Mouse (Mus musculus): ENCODE data around the gene Phactr4. TPM values are rescaled to one million over a fixed set of nuclear protein-coding genes. Genes with fewer than 3 reads are reported as not detected.

Phactr4 gene
- polyA plus RNA-seq, 1 experiment from 2014 or later, result 23.3 TPM

DNA sequence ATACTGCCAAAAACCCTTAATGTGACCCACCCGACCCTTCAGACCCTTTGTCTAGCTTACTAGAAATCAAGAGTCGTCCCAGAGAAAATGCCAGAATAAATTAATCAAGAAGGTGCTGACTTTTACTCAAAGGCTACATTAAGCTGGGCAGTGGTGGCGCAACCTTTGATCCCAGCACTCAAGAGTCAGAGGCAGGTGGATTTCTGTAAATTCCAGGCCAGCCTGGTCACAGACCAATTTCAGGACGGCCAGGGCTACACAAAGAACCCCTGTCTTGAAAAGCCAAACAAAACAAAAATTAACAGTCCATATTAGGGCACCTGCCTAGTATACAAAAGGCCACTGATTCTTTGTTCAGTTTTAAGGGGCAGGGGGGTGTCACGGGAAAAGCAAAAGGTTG lies 95.8 kb downstream of the Phactr4 start:
- TF ChIP-seq CTCF (IDR thresholded peaks at IDR 0.05; ENCODE audit: low read depth), result no peak
- no peak for ATAC-seq (ENCODE audit: insufficient read depth)
- WGBS, result 77% methylated on average over 5 of the region's 5 CpGs

DNA sequence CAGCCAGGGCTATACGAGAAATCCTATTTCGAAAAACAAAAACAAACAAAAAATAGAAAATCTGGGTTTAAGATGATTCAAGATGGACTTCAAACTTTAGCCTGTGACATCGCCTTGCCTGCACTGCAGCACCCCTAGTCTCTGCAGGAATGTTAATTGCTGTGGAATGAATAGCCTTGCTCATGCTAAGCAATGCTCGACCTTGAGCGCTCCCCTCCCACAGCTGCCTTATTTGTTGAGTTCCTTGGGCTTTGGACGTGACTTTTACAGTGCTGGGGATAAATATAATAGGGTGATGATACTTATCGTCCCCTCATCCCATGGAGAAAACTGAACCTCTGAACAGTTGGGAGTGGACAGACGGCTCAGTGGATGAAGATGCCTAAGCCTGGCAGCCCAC lies 106.6 kb downstream of the Phactr4 start:
- H3K9me3 ChIP-seq (ENCODE audit: low read depth, low read length), result no peaks in the 10 kb centered on the region
- H3K36me3 ChIP-seq (ENCODE audit: insufficient read depth), result peaks cover 81% of the 10 kb centered on the region
- H3K4me3 ChIP-seq (ENCODE audit: low read depth, low read length), result no peak overlapping the region
- no peak overlapping the region for H3K27ac ChIP-seq (ENCODE audit: low read depth)
- DNase-seq (no peak), ATAC-seq (ENCODE audit: insufficient read depth) (no peak)
- no peaks in the 10 kb centered on the region for H3K4me1 ChIP-seq (ENCODE audit: insufficient read depth)
- H3K9ac ChIP-seq, result no peak overlapping the region
- TF ChIP-seq CTCF (IDR thresholded peaks at IDR 0.05; ENCODE audit: low read depth), result no peak
- H3K27me3 ChIP-seq (ENCODE audit: insufficient read depth, low read length), result no peaks in the 10 kb centered on the region
- no peak overlapping the region for H3K4me2 ChIP-seq
- 87% methylated on average over 8 of the region's 8 CpGs for WGBS

More for the DNA sequence above, 95.8 kb downstream of the Phactr4 start:
- Histone ChIP-seq H3K27ac (ENCODE audit: low read depth) (no peak overlapping the region), H3K4me1 (ENCODE audit: insufficient read depth) (peaks cover 6% of the 10 kb centered on the region; the same call in 1 of the 2 replicates), H3K4me3 (ENCODE audit: low read depth, low read length) (no peak overlapping the region), H3K9ac (no peak overlapping the region), H3K9me3 (ENCODE audit: low read depth, low read length) (no peaks in the 10 kb centered on the region), H3K4me2 (no peak overlapping the region), H3K27me3 (ENCODE audit: insufficient read depth, low read length) (no peaks in the 10 kb centered on the region), H3K36me3 (ENCODE audit: insufficient read depth) (peaks cover 46% of the 10 kb centered on the region)
- no peak for DNase-seq

DNA sequence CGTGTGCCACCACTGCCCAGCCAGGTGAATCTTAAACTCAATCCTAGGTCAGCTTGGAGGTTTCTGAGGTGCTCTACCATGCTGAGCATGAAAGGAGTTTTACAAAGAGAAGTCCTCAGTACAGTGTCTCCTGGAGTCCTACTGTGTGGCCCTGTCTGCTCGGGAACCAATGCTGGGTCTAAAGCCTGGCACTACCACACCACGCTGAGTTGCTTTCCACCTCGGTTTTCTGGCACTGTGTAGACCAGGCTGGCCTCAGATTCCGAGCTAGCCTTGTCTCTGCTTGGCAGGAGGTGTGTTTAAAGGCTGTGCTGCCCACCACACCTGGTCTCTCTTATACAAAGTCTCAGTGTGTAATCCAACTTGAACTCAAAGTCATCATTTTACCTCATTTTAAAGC lies 109.7 kb downstream of the Phactr4 start:
- no peak for ATAC-seq (ENCODE audit: insufficient read depth)
- DNase-seq, result no peak
- no peaks in the 10 kb centered on the region for H3K9me3 ChIP-seq (ENCODE audit: low read depth, low read length)
- no peak for TF ChIP-seq CTCF (IDR thresholded peaks at IDR 0.05; ENCODE audit: low read depth)
- H3K27ac ChIP-seq (ENCODE audit: low read depth), result no peak overlapping the region
- H3K9ac ChIP-seq, result no peak overlapping the region
- H3K4me1 ChIP-seq (ENCODE audit: insufficient read depth), result no peaks in the 10 kb centered on the region
- 84% methylated on average over 5 of the region's 5 CpGs for WGBS
- peaks cover 68% of the 10 kb centered on the region for H3K36me3 ChIP-seq (ENCODE audit: insufficient read depth)
- no peak overlapping the region for H3K4me2 ChIP-seq
- H3K4me3 ChIP-seq (ENCODE audit: low read depth, low read length), result no peak overlapping the region
- H3K27me3 ChIP-seq (ENCODE audit: insufficient read depth, low read length), result no peaks in the 10 kb centered on the region

DNA sequence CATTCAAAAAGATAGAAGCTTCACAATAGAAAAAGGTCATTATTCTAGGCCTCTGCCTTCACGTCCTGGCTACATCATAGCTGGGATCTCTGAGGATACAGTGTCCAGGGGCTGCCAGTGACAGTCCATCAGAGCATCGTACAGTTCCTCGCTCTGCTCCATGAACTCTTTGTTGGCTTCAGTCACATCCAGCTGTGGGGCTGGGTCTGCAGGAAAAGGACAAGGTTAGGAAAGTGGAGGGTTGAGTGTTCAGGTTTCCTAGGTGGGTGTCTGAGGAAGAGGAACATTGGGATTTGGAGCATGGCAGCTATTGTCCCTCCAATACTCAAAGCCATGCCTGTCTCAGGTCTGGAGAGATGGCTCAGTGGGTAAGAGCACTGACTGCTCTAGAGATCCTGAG lies 110.5 kb downstream of the Phactr4 start:
- Histone ChIP-seq H3K4me1 (ENCODE audit: insufficient read depth) (no peaks in the 10 kb centered on the region), H3K36me3 (ENCODE audit: insufficient read depth) (peaks cover 61% of the 10 kb centered on the region), H3K9me3 (ENCODE audit: low read depth, low read length) (no peaks in the 10 kb centered on the region), H3K27me3 (ENCODE audit: insufficient read depth, low read length) (no peaks in the 10 kb centered on the region), H3K9ac (no peak overlapping the region), H3K27ac (ENCODE audit: low read depth) (no peak overlapping the region), H3K4me3 (ENCODE audit: low read depth, low read length) (no peak overlapping the region), H3K4me2 (no peak overlapping the region)
- ATAC-seq (ENCODE audit: insufficient read depth) (no peak), DNase-seq (peak; percentile 44)
- WGBS, result 37% methylated on average over 3 of the region's 3 CpGs
- TF ChIP-seq CTCF (IDR thresholded peaks at IDR 0.05; ENCODE audit: low read depth), result no peak

DNA sequence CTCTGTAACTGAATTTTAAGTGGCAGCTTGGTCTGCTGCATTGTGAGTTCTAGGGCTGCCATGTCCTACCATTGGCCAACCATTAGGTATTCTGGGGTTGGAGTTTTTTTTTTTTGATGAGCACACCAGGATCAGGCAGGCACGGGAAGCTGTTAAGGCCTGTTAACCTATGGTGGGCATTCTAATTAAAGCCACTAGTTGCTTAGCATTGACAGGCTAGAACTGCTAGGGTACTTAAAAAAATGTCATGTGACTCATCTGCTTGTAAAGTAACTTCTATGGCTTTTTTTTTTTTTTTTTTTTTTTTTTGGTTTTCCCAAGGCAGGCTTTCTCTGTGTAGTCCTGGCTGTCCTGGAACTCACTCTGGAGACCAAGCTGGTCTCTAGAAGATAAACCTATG lies 111.1 kb downstream of the Phactr4 start:
- 45% methylated on average over 1 of the region's 1 CpGs for WGBS
- Histone ChIP-seq H3K27me3 (ENCODE audit: insufficient read depth, low read length) (no peaks in the 10 kb centered on the region), H3K27ac (ENCODE audit: low read depth) (no peak overlapping the region), H3K4me2 (no peak overlapping the region), H3K4me3 (ENCODE audit: low read depth, low read length) (no peak overlapping the region), H3K9ac (no peak overlapping the region), H3K9me3 (ENCODE audit: low read depth, low read length) (no peaks in the 10 kb centered on the region), H3K4me1 (ENCODE audit: insufficient read depth) (no peaks in the 10 kb centered on the region), H3K36me3 (ENCODE audit: insufficient read depth) (peaks cover 55% of the 10 kb centered on the region)
- ATAC-seq (ENCODE audit: insufficient read depth), result no peak
- DNase-seq, result peak; percentile 22
- no peak for TF ChIP-seq CTCF (IDR thresholded peaks at IDR 0.05; ENCODE audit: low read depth)

DNA sequence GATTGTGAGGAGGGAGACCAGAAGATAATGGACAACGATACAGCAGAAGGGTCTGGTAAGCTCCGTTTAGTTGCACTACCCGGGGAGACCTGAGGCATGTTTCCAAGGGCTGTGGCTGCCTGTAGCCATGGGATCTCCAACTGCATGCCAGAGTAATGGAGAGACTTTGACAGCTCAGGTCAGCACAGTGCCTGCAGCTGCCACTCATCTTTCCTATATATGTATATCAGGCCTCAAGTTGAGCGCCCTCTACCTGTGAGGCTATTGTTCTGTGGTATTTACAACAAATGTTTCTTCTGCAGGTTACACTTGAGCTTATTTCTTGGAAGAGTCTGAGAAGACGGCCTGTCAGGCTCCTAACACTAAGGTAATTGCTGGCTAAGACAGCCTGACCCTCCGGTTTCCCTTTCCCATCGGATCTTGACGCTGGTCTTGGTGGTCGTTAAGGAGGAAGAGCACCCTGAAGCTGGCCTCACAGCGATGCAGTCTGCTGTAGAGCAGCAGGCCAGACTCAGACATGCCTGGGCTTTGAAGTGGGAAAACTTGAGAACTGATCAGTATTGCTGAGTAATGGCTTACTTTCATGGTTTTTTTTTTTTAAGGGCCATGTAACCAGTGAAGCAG lies 112.3 kb downstream of the Phactr4 start:
- TF ChIP-seq CTCF (IDR thresholded peaks at IDR 0.05; ENCODE audit: low read depth), result peak; percentile 68
- peaks cover 50% of the 10 kb centered on the region for H3K36me3 ChIP-seq (ENCODE audit: insufficient read depth)
- H3K9me3 ChIP-seq (ENCODE audit: low read depth, low read length), result no peaks in the 10 kb centered on the region
- no peaks in the 10 kb centered on the region for H3K27me3 ChIP-seq (ENCODE audit: insufficient read depth, low read length)
- WGBS, result 28% methylated on average over 10 of the region's 10 CpGs
- peak overlapping the region; percentile 92 for H3K9ac ChIP-seq
- H3K27ac ChIP-seq (ENCODE audit: low read depth), result peak overlapping the region; percentile 93; the same call in 1 of the 2 replicates
- DNase-seq (peak; percentile 78), ATAC-seq (ENCODE audit: insufficient read depth) (no peak)
- H3K4me2 ChIP-seq, result peak overlapping the region; percentile 83
- peak overlapping the region; percentile 73 for H3K4me3 ChIP-seq (ENCODE audit: low read depth, low read length)
- no peaks in the 10 kb centered on the region for H3K4me1 ChIP-seq (ENCODE audit: insufficient read depth)

DNA sequence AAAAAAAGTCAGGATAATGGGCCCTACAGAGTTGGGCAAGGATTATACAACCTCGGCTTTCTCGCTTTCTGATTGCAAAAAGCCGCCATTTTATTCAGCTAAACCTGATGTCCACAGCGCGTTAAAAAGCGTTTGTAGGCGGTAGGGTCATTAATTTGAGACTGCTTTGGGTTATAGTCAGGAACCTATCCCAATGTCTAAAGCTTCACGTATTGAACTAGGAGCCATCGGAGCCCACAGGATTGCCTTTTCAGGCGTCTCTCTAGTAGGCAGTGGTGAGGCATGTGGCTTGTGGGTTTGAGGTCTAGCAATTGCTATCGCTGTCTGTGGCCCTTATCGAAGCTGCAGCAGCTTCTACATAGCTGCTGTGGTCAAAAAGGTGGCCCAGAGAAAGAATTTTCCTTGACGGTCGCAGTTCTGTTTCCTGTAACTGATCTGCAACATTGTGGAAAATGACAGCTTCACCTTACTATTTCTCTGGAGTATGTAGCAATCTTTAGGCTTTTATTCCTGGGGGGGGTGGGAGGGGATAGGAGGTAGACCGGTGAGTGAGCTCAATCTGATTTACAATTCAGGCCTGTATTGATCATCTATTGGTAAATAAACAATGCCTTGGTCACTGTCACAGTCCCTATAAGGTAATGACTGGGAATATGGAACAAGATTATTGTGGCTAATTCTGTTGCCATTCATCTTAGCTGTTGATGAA lies 113.0 kb downstream of the Phactr4 start:
- Histone ChIP-seq H3K36me3 (ENCODE audit: insufficient read depth) (peaks cover 46% of the 10 kb centered on the region), H3K27me3 (ENCODE audit: insufficient read depth, low read length) (no peaks in the 10 kb centered on the region), H3K4me1 (ENCODE audit: insufficient read depth) (no peaks in the 10 kb centered on the region), H3K4me2 (peak overlapping the region; percentile 83), H3K4me3 (ENCODE audit: low read depth, low read length) (peak overlapping the region; percentile 73), H3K27ac (ENCODE audit: low read depth) (peak overlapping the region; percentile 93), H3K9ac (peak overlapping the region; percentile 92), H3K9me3 (ENCODE audit: low read depth, low read length) (no peaks in the 10 kb centered on the region)
- TF ChIP-seq CTCF (IDR thresholded peaks at IDR 0.05; ENCODE audit: low read depth), result no peak
- DNase-seq, result peak; percentile 53
- WGBS, result under 1% methylated on average over 15 of the region's 15 CpGs
- no peak for ATAC-seq (ENCODE audit: insufficient read depth)
